Mouse (Mus musculus) embryonic facial prominence, embryonic 11.5 days (tissue): ENCODE results near the gene Rps6kb1. TPM values are rescaled to one million over a fixed set of nuclear protein-coding genes. Genes with fewer than 3 reads are reported as not detected.

Experiments
- ATAC-seq: fragments of 200-750 bp; cut with Nextera tagmentation; replicated peaks from 2 replicates; pipeline ENCODE4 v1.8.0; 2017; ENCODE audit warnings: low read depth; ENCODE audit not compliant: insufficient number of reproducible peaks, low FRiP score, low TSS enrichment
- DNase-seq: peaks from one replicate; pipeline ENCODE4 v3.0.0-alpha.2; 2015; ENCODE audit warnings: low spot score
- H3K27ac ChIP-seq: fragments of 300-500 bp; sonication (generic); replicated peaks from 2 replicates; pipeline ENCODE4 v1.5.1; 2014; ENCODE audit warnings: mild to moderate bottlenecking, low read depth, low read length, control low read depth
- H3K27me3 ChIP-seq: fragments of 300-500 bp; sonication (generic); 2 replicates; pipeline ENCODE4 v1.6.1; 2014; ENCODE audit warnings: mild to moderate bottlenecking, low read length, moderate library complexity, mixed read lengths; ENCODE audit not compliant: control insufficient read depth, insufficient read depth
- H3K36me3 ChIP-seq: fragments of 300-500 bp; sonication (generic); replicated peaks from 2 replicates; pipeline ENCODE4 v1.6.1; 2014; ENCODE audit warnings: low read depth, mild to moderate bottlenecking, low read length, moderate library complexity, mixed read lengths; ENCODE audit not compliant: control insufficient read depth, insufficient read depth
- H3K4me1 ChIP-seq: fragments of 300-500 bp; sonication (generic); 2 replicates; pipeline ENCODE4 v1.6.1; 2014; ENCODE audit warnings: low read length, mixed read lengths; ENCODE audit not compliant: control insufficient read depth, insufficient read depth
- H3K4me2 ChIP-seq: fragments of 300-500 bp; sonication (generic); 2 replicates; pipeline ENCODE4 v1.6.1; 2014; ENCODE audit warnings: low read depth, mild to moderate bottlenecking, control low read depth, low read length, moderate library complexity
- H3K4me3 ChIP-seq: fragments of 300-500 bp; sonication (generic); 2 replicates; pipeline ENCODE4 v1.5.1; 2014; ENCODE audit warnings: low read depth, low read length, control low read depth
- H3K9ac ChIP-seq: fragments of 300-500 bp; sonication (generic); replicated peaks from 2 replicates; pipeline ENCODE4 v1.6.1; 2014; ENCODE audit warnings: mild to moderate bottlenecking, control low read depth, low read length
- H3K9me3 ChIP-seq: fragments of 300-500 bp; sonication (generic); replicated peaks from 2 replicates; pipeline ENCODE4 v1.6.1; 2016; ENCODE audit warnings: mild to moderate bottlenecking, low read length, inconsistent platforms, mixed read lengths; ENCODE audit not compliant: control insufficient read depth
- WGBS: fragments of 180-500 bp; shearing (Covaris S2); extraction: QIAGEN DNeasy Blood & Tissue Kit; methylation state at CpG from one replicate; pipeline ENCODE4 v1.1.7; 2014; 5-methylcytosine and 5-hydroxymethylcytosine counted together
- polyA plus RNA-seq: library from polyadenylated mRNA; unstranded; fragments of >200 nt; fragmentation: Nextera tagmentation; extraction: Ambion mirVana; gene quantifications from 2 replicates; pipeline ENCODE4 v1.2.1, GENCODE M21; 2014

The Rps6kb1 gene
- polyA plus RNA-seq, 1 experiment from 2014 or later = 69.7 TPM

DNA sequence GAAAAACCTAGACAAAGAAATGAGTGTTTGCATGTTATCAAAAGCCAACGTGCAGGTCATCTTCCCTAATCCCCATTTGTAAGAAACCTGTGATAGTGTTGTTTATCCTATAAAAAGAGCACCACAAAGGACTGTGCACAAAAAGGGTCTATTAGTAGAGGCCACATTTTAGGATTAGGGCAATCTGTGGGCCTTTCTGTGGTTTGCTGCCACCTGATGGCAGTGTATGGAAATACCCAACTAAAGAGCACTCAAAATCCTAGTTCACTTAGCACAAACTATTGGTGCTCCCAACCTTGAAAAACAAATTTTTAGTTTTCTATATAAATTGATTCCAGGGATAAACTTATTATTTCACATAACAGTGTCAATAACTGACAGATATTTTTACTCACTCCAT is 11.8 kb downstream of the Rps6kb1 start:
- ATAC-seq = no peak
- no peak overlapping the region for H3K27ac ChIP-seq
- peak; percentile 49 for DNase-seq
- no peaks in the 10 kb centered on the region for H3K27me3 ChIP-seq
- no peak overlapping the region for H3K4me2 ChIP-seq
- no peak overlapping the region for H3K4me3 ChIP-seq
- 80% methylated on average over 1 of the region's 1 CpGs for WGBS
- no peaks in the 10 kb centered on the region; the same call in 1 of the 2 replicates for H3K36me3 ChIP-seq
- no peak overlapping the region for H3K9ac ChIP-seq
- H3K4me1 ChIP-seq = no peaks in the 10 kb centered on the region
- H3K9me3 ChIP-seq = no peaks in the 10 kb centered on the region

- Histone ChIP-seq H3K9ac (no peak overlapping the region), H3K27ac (no peak overlapping the region), H3K9me3 (no peaks in the 10 kb centered on the region), H3K36me3 (no peaks in the 10 kb centered on the region; the same call in 1 of the 2 replicates), H3K4me2 (no peak overlapping the region), H3K27me3 (no peaks in the 10 kb centered on the region), H3K4me1 (no peaks in the 10 kb centered on the region), H3K4me3 (no peak overlapping the region)
- no peak for ATAC-seq
- DNase-seq = no peak
- WGBS = 90% methylated on average over 4 of the region's 4 CpGs
Observed at GRCm38 (mm10) chr11:86527528-86527927, 17.1 kb downstream of the Rps6kb1 start.

GRCm38 (mm10) chr11:86519751-86520150 is 24.9 kb downstream of the Rps6kb1 start:
- no peak for ATAC-seq
- no peaks in the 10 kb centered on the region for H3K9me3 ChIP-seq
- H3K9ac ChIP-seq = no peak overlapping the region
- no peak overlapping the region for H3K4me3 ChIP-seq
- DNase-seq = no peak
- H3K27me3 ChIP-seq = no peaks in the 10 kb centered on the region
- H3K4me1 ChIP-seq = no peaks in the 10 kb centered on the region
- no peak overlapping the region for H3K4me2 ChIP-seq
- peaks cover 13% of the 10 kb centered on the region for H3K36me3 ChIP-seq
- no peak overlapping the region for H3K27ac ChIP-seq
- 95% methylated on average over 7 of the region's 7 CpGs for WGBS

DNA sequence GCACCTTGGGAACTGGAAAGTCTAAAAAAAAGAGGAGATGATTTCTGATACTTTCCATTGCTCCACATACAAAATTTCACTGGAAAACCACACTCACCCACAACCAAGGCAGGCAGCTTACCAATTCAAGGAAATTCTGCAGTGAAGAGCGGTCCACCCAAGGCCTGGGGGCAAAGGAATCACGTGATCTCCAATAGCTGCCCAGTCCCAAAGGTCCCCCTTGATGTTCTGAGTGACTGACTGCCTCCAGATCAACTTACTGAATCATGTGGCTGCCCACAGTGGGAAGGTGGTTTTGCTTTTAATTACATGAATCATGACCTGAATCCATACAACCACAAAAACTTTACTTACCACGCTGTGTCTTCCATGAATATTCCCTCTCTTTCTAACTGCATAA is 27.4 kb downstream of the Rps6kb1 start:
- Histone ChIP-seq H3K4me3 (no peak overlapping the region), H3K9me3 (no peaks in the 10 kb centered on the region), H3K27me3 (no peaks in the 10 kb centered on the region), H3K4me1 (no peaks in the 10 kb centered on the region), H3K27ac (no peak overlapping the region), H3K9ac (no peak overlapping the region), H3K4me2 (no peak overlapping the region), H3K36me3 (peaks cover 13% of the 10 kb centered on the region)
- no peak for ATAC-seq
- DNase-seq = no peak
- WGBS = 83% methylated on average over 3 of the region's 3 CpGs

DNA sequence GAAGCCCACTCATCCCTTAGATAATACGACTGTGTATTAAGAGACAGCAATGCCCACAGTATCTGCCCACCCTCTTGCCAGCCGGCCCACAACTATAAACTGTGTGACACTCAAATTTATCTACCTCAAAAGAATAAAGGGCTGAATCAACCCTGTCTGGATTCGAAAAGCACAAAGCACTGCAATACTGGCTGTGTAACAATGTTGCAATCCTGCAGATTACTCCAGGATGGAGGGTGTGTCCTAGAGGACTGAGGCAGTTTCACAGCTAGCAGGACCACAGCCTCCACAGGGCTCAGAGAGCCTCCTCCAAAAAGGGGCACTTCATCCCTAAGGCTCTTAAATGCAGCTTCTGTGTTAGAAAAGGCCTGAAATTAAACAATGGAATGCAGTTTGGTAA is 28.0 kb downstream of the Rps6kb1 start:
- H3K9me3 ChIP-seq = no peaks in the 10 kb centered on the region
- no peak overlapping the region for H3K4me3 ChIP-seq
- H3K36me3 ChIP-seq = peaks cover 13% of the 10 kb centered on the region
- ATAC-seq (no peak), DNase-seq (no peak)
- H3K27me3 ChIP-seq = no peaks in the 10 kb centered on the region
- H3K4me2 ChIP-seq = no peak overlapping the region
- WGBS = 86% methylated on average over 3 of the region's 3 CpGs
- H3K9ac ChIP-seq = no peak overlapping the region
- no peaks in the 10 kb centered on the region for H3K4me1 ChIP-seq
- H3K27ac ChIP-seq = no peak overlapping the region

- Histone ChIP-seq H3K4me1 (no peaks in the 10 kb centered on the region), H3K36me3 (peaks cover 12% of the 10 kb centered on the region), H3K27me3 (no peaks in the 10 kb centered on the region), H3K9me3 (no peaks in the 10 kb centered on the region), H3K4me2 (no peak overlapping the region), H3K27ac (no peak overlapping the region), H3K9ac (no peak overlapping the region), H3K4me3 (no peak overlapping the region)
- ATAC-seq (no peak), DNase-seq (no peak)
- 95% methylated on average over 2 of the region's 2 CpGs for WGBS
Observed at GRCm38 (mm10) chr11:86507991-86508390, 36.6 kb downstream of the Rps6kb1 start.

DNA sequence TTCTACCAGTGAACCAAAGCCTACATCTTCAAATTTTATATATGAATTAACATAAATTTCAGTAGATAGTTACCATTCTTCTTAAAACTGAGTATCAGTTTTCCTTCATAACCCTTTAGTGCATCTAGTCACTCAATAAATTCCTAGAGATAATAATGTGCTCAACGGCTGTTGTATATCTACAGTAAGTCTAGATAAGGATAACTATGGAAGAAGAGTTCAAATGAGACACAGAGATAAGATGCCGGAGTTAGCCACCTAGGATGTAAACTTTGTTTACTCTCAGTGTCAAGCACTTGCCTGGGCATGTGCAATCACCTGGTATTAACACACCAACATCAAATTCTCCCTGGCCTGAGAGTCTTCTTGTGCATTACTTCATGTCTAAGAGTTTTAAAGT is 37.3 kb downstream of the Rps6kb1 start:
- WGBS = 91% methylated on average over 2 of the region's 2 CpGs
- peaks cover 12% of the 10 kb centered on the region for H3K36me3 ChIP-seq
- no peak overlapping the region for H3K4me2 ChIP-seq
- H3K4me3 ChIP-seq = no peak overlapping the region
- H3K27ac ChIP-seq = no peak overlapping the region
- no peak overlapping the region for H3K9ac ChIP-seq
- no peak for DNase-seq
- H3K9me3 ChIP-seq = no peaks in the 10 kb centered on the region
- no peak for ATAC-seq
- no peaks in the 10 kb centered on the region for H3K4me1 ChIP-seq
- H3K27me3 ChIP-seq = no peaks in the 10 kb centered on the region

- Histone ChIP-seq H3K4me3 (no peak overlapping the region), H3K27ac (no peak overlapping the region), H3K9ac (no peak overlapping the region), H3K9me3 (no peaks in the 10 kb centered on the region), H3K4me2 (no peak overlapping the region), H3K27me3 (no peaks in the 10 kb centered on the region), H3K36me3 (peaks cover 4% of the 10 kb centered on the region), H3K4me1 (no peaks in the 10 kb centered on the region)
- 88% methylated on average over 2 of the region's 2 CpGs for WGBS
- no peak for DNase-seq
- ATAC-seq = no peak
Observed at GRCm38 (mm10) chr11:86503121-86503520, 41.5 kb downstream of the Rps6kb1 start.
